Mouse (Mus musculus): ENCODE measurements around the gene Pcnt.

Gene Pcnt

GRCm38 (mm10) chr10:76408520-76408919 lies 34.1 kb downstream of the Pcnt start:
- DNase-seq (ENCODE audit: low read depth, low spot score) = peak; percentile 64

GRCm38 (mm10) chr10:76392596-76392995 lies 50.0 kb downstream of the Pcnt start:
- no peak for DNase-seq (ENCODE audit: low read depth, low spot score)

- DNase-seq (ENCODE audit: low read depth, low spot score) = peak; percentile 71
Measured at GRCm38 (mm10) chr10:76391786-76392185, 50.8 kb downstream of the Pcnt start.

- DNase-seq (ENCODE audit: low read depth, low spot score) = peak; percentile 34
Measured at GRCm38 (mm10) chr10:76391166-76391565, 51.4 kb downstream of the Pcnt start.

- peak; percentile 36 for DNase-seq (ENCODE audit: low read depth, low spot score)
Measured at GRCm38 (mm10) chr10:76374981-76375380, 67.6 kb downstream of the Pcnt start.

GRCm38 (mm10) chr10:76371736-76372135 lies 70.8 kb downstream of the Pcnt start:
- peak; percentile 54 for DNase-seq (ENCODE audit: low read depth, low spot score)

- DNase-seq (ENCODE audit: low read depth, low spot score) = peak; percentile 57
Measured at GRCm38 (mm10) chr10:76368766-76369165, 73.8 kb downstream of the Pcnt start.

GRCm38 (mm10) chr10:76363233-76363632 lies 79.4 kb downstream of the Pcnt start:
- DNase-seq (ENCODE audit: low read depth, low spot score) = no peak

- peak; percentile 63 for DNase-seq (ENCODE audit: low read depth, low spot score)
Measured at GRCm38 (mm10) chr10:76358468-76358867, 84.1 kb downstream of the Pcnt start.

GRCm38 (mm10) chr10:76357286-76357875 lies 85.2 kb downstream of the Pcnt start:
- DNase-seq (ENCODE audit: low read depth, low spot score) = peak; percentile 73

- DNase-seq (ENCODE audit: low read depth, low spot score) = no peak
Measured at GRCm38 (mm10) chr10:76354974-76355373, 87.6 kb downstream of the Pcnt start.

GRCm38 (mm10) chr10:76353986-76354385 lies 88.6 kb downstream of the Pcnt start:
- no peak for DNase-seq (ENCODE audit: low read depth, low spot score)

GRCm38 (mm10) chr10:76351953-76352352 lies 90.6 kb downstream of the Pcnt start:
- no peak for DNase-seq (ENCODE audit: low read depth, low spot score)

- DNase-seq (ENCODE audit: low read depth, low spot score) = peak; percentile 79
Measured at GRCm38 (mm10) chr10:76346589-76346988, 96.0 kb downstream of the Pcnt start.

- DNase-seq (ENCODE audit: low read depth, low spot score) = no peak
Measured at GRCm38 (mm10) chr10:76346043-76346491, 96.5 kb downstream of the Pcnt start.

GRCm38 (mm10) chr10:76345540-76345902 lies 97.1 kb downstream of the Pcnt start:
- DNase-seq (ENCODE audit: low read depth, low spot score) = no peak

GRCm38 (mm10) chr10:76344711-76345539 lies 97.7 kb downstream of the Pcnt start, which contains the start of gene Dip2a:
TSS of gene Dip2a (minus strand) at chr10:76345291.
- DNase-seq (ENCODE audit: low read depth, low spot score) = peak; percentile 97

GRCm38 (mm10) chr10:76334350-76334749 lies 108.2 kb downstream of the Pcnt start:
- peak; percentile 54 for DNase-seq (ENCODE audit: low read depth, low spot score)

- DNase-seq (ENCODE audit: low read depth, low spot score) = peak; percentile 84
Measured at GRCm38 (mm10) chr10:76332040-76332439, 110.5 kb downstream of the Pcnt start.

GRCm38 (mm10) chr10:76329093-76329492 lies 113.5 kb downstream of the Pcnt start:
- no peak for DNase-seq (ENCODE audit: low read depth, low spot score)

- DNase-seq (ENCODE audit: low read depth, low spot score) = no peak
Measured at GRCm38 (mm10) chr10:76328574-76328973, 114.0 kb downstream of the Pcnt start.

GRCm38 (mm10) chr10:76326304-76327006 lies 116.1 kb downstream of the Pcnt start:
- DNase-seq (ENCODE audit: low read depth, low spot score) = peak; percentile 59

Measured in brain, adult 2 months (tissue).